18 mouse cellular contexts compared by ENCODE assay signal in the genomic region with DNA sequence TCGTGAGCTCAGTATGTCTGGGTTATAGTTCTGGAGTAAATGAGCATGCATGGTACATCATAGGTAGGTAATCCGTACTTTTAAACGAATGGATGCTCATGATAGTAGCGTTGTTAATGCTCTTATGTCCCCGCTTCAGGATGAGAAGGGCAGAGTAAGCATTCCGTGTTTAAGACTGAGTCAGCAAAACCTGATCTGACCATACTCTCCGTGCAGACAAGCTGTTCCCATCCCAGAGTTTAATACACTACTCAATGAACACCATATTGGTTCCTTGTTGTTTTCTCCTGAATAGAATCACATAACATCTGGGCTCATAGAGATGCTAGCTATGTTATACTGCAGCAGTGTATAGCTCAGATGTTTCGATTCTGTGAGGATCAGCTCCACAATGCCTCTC.
A peak's percentile ranks its signal among the peaks of the same experiment; 100 is the strongest.
DNase-seq lines count a peak whose midpoint lies in the region; TF ChIP-seq lines count a peak whose summit lies in the region.
"Had no signal": no experiment of that assay in that cellular context is flagged by ENCODE, and none has a peak within 500 bp of the region (broad histone marks: within the 10 kb centered on the region; RNA-seq: fewer than 3 reads in every experiment).

No protein-coding gene starts in this region.

- no peak overlapping the region for H3K27ac ChIP-seq in heart, embryonic 10.5 days
- H3K27ac ChIP-seq in ES-E14 (ENCODE audit: insufficient read depth, low read depth, low read length, poor library complexity, severe bottlenecking), result no peak overlapping the region

- no peaks in the 10 kb centered on the region for H3K4me1 ChIP-seq in heart, embryonic 10.5 days
- H3K4me1 ChIP-seq in ES-E14 (ENCODE audit: control insufficient read depth in 2 of 2, insufficient read depth in 2 of 2, low read length in 2 of 2, poor library complexity in 1 of 2), result no peaks in the 10 kb centered on the region

- no peaks in the 10 kb centered on the region for H3K9me3 ChIP-seq in heart, embryonic 10.5 days
- no peaks in the 10 kb centered on the region for H3K9me3 ChIP-seq in ES-E14 (ENCODE audit: control insufficient read depth, insufficient read depth, low read depth, low read length)

- WGBS in heart, embryonic 10.5 days, result 81% methylated on average over 8 of the region's 8 CpGs

- no peaks in the 10 kb centered on the region for H3K27me3 ChIP-seq in heart, embryonic 10.5 days (ENCODE audit: insufficient read depth, poor library complexity, severe bottlenecking)
- H3K27me3 ChIP-seq: CH12.LX, Patski had no signal

- no peak overlapping the region for H3K4me3 ChIP-seq in heart, embryonic 10.5 days
- H3K4me3 ChIP-seq in ES-E14 (ENCODE audit: insufficient read depth in 1 of 2, low read depth in 1 of 2, low read length in 2 of 2, poor library complexity in 1 of 2, severe bottlenecking in 1 of 2), result no peak overlapping the region

- no peak overlapping the region for H3K9ac ChIP-seq in ES-E14 (ENCODE audit: insufficient read depth, low read depth, low read length, poor library complexity, severe bottlenecking)

- H3K36me3 ChIP-seq in heart, embryonic 10.5 days, result no peaks in the 10 kb centered on the region
- H3K36me3 ChIP-seq in ES-E14 (ENCODE audit: control insufficient read depth, insufficient read depth, low read length, poor library complexity, severe bottlenecking), result no peaks in the 10 kb centered on the region
- H3K36me3 ChIP-seq: G1E had no signal

- in situ Hi-C loops in ES-E14 (cut with MboI; ENCODE audit: low sequenced_read_pairs in 2 of 2, unreplicated experiment in 2 of 2), result no loop called here

- peak; percentile 55 for DNase-seq in heart, adult 11 months
- no peak for DNase-seq in heart, embryonic 10.5 days (ENCODE audit: low spot score)
- no peak for DNase-seq in ES-E14 (ENCODE audit: low read depth, low spot score)
- no peak for DNase-seq in right cerebral cortex, postnatal 10 days (ENCODE audit: low spot score in 2 of 2)
- DNase-seq: adrenal gland, adult 2 months; adrenal gland, adult 8-10 months; adrenal gland, postnatal 10 days; adrenal gland, postnatal 14 days; adrenal gland, postnatal 25 days; adrenal gland, postnatal 36 days; B cell, adult 2 months; cerebellum, adult 11 months; cerebellum, adult 11-12 months; cerebellum, adult 18-20 months; cerebellum, adult 2 months had no signal

TF ChIP-seq in ES-E14, 5 proteins besides CTCF, POLR2A, EP300 and RAD21:
- TF ChIP-seq CHD2 (IDR thresholded peaks at IDR 0.05; ENCODE audit: low read depth, low read length) (no peak), MAFK (IDR thresholded peaks at IDR 0.05; ENCODE audit: insufficient read depth, low read depth, low read length) (peak; percentile 56)
